Mouse (Mus musculus) retina, postnatal 1 day (tissue): ENCODE measurements at regions not wholly inside any gene's neighbourhood (a gene's known extent, or its start where the extent isn't known, plus 50 kb on each side); places are given as distances from the start of the nearest gene placed in this dataset.
A peak's percentile ranks its signal among the peaks of the same experiment; 100 is the strongest.

Experiments
- DNase-seq: peaks from one replicate; pipeline ENCODE4 v3.0.0-alpha.2; 2012

- no peak for DNase-seq
Measured at GRCm38 (mm10) chr16:54770871-54771270, 526.9 kb downstream of the Zpld1 start.

GRCm38 (mm10) chr16:54744188-54744587 lies 553.6 kb downstream of the Zpld1 start:
- no peak for DNase-seq

GRCm38 (mm10) chr16:54733516-54733915 lies 564.3 kb downstream of the Zpld1 start:
- DNase-seq: no peak

GRCm38 (mm10) chr16:54707880-54708279 lies 589.9 kb downstream of the Zpld1 start:
- no peak for DNase-seq

- DNase-seq: no peak
Measured at GRCm38 (mm10) chr16:54682815-54683214, 615.0 kb downstream of the Zpld1 start.

- peak; percentile 36 for DNase-seq
Measured at GRCm38 (mm10) chr16:54648728-54649525, 648.9 kb downstream of the Zpld1 start.

GRCm38 (mm10) chr16:54647821-54648220 lies 650.0 kb downstream of the Zpld1 start:
- no peak for DNase-seq

GRCm38 (mm10) chr16:54646252-54646651 lies 651.5 kb downstream of the Zpld1 start:
- no peak for DNase-seq

- no peak for DNase-seq
Measured at GRCm38 (mm10) chr16:54629183-54629582, 668.6 kb downstream of the Zpld1 start.

- no peak for DNase-seq
Measured at GRCm38 (mm10) chr16:54592643-54593042, 705.1 kb downstream of the Zpld1 start.
